Mouse (Mus musculus): Measurements from ENCODE around the gene Fanci.

Gene Fanci

DNA sequence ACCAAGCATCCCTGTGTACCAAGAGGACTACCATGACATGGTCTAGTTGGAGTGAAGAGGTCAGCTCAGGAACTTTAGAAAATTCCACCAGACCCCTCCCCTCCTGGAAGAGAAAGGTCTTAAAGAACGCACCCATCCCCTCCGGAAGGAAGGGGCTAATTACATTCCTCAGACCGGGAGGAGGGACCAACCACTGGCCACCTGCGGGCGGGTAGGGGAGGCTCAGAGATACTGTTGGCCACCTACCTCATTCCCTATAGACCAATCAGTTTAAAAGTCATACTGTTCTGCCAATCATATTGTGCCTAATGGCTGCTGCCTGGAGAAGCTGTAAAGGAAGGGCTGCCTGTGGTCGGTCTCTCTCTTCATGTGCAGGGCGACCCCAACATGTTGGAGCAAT is 3.7 kb upstream of the Fanci start:
- no peak for DNase-seq (ENCODE audit: low read depth)

GRCm38 (mm10) chr7:79388671-79389206 is 3.0 kb upstream of the Fanci start:
- no peak for DNase-seq (ENCODE audit: low read depth)

DNA sequence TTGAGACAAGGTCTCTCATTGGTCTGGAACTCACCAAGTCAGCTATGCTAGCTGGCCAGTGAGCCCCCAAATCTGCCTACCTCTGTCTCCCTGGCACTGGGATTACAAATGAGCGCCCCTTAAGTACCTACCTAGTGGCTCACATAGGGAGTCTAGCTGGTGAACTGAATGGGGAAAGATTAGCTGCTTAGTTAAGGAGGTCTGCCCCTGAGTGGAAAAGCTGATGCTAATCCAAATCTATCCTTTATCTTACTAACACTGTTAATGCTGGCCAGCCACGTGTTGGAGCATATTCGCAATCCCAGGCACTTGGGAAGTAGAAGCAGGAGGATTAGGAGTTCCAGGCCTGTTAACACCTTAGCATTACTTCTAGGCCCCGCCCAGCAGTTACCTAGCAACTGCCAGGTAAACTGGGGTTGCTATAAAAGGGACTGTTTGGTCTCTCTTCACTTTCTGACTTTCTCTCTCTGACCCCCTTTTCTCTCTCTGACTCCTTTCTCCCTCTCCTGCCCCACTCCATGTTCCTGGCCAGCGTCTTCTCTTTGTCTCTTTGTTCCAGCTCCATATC is 1.5 kb upstream of the Fanci start:
- no peak for DNase-seq (ENCODE audit: low read depth)

GRCm38 (mm10) chr7:79391471-79391870 is 258 bp upstream of the Fanci start:
- no peak for DNase-seq (ENCODE audit: low read depth)

DNA sequence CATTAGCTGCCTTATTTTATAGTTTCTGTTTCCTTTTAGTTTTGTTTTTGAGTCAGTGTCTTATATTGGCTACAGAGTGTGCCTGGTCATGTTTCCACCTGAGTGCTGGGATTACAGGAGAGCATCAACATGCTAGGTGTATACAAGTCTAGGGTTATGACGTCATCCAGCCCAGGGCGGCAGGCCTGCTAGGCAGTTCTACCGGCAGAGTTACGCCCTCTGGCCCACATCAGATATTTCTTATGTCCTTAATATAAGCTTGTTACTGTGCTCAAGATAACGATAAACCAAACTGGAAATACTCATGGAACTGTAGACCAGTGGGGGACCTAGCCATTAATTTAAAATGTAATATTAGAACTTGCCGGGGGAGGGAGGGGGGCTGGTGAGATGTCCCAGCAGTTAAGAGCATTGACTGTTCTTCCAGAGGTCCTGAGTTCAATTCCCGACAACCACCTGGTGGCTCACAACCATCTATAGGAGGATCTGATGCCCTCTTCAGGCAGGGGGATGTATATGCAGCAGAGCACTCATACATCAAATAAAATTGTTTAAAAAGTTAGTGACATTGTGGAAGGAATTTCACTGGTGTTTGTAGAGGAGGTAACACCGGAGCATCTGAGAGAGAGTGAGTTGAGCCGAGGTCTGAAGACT is 1.3 kb downstream of the Fanci start:
- no peak for DNase-seq (ENCODE audit: low read depth)

GRCm38 (mm10) chr7:79393924-79394323 is 2.2 kb downstream of the Fanci start:
- DNase-seq (ENCODE audit: low read depth), result no peak

DNA sequence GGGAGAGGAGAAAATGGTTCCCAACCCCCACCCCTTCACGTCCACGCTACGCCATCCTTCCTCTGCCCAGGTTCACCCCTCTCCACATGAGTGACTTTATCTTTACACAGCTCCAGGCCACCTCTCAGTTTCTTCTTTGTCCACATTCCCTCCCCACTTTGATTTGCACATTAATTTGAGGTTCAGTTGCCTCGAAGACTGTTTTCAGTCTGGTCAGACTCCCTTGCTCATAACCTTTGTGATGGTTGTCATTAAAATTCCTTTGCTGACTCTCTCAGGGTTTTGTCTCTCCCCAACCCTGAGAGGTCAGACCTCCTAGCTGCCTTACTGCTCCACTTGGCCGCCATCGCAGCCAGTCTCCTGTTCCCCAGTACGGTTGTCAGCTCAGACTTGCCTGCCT is 2.9 kb downstream of the Fanci start:
- no peak for DNase-seq (ENCODE audit: low read depth)

- DNase-seq (ENCODE audit: low read depth), result no peak
Measured at GRCm38 (mm10) chr7:79395186-79395585, 3.5 kb downstream of the Fanci start.

DNA sequence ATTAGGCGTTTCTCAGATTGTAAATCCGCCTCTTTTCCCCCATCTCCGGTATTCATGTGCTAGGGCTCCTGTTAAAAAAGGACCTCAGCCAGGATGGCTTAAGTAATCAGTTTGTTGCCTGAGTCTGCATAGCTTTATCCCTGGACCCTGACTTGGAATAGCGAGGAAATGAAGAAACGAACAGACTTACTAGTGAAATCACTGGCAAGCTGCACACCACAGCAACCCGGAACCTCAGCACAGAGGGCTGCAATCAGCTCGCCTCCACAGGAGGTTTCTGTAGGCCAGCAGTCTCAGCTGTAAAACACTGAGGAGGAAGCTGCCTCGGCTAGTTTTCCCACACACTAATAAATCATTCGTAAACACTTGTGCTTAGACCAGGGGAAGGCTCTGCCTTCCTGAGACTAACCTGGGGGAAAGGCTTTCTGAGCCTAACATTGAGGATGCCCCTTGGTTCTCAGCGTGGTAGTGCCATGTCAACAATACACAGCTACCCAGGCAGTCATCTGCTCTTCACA is 5.8 kb downstream of the Fanci start:
- DNase-seq (ENCODE audit: low read depth), result no peak

- DNase-seq (ENCODE audit: low read depth), result no peak
Measured at GRCm38 (mm10) chr7:79398426-79398825, 6.7 kb downstream of the Fanci start.

DNA sequence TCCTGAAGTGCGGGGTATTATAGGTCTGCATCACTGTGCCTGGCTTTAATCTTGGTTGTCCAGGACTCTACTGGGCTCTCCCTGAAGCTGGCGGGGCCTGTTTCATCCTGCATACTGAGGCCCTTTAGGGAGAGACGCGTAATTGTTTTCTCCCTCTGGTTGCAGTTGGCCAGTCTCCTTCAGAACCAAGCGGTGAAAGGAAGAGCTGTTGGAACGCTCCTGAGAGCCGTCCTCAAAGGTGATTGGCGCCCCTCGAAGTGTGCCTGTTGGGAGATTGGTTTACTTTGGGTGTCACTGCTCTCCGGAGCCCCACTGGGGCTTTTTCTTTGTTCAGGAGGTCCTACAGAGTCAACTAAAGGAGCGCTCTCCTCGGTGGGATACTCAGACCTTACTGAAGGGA is 7.2 kb downstream of the Fanci start:
- no peak for DNase-seq (ENCODE audit: low read depth)

DNA sequence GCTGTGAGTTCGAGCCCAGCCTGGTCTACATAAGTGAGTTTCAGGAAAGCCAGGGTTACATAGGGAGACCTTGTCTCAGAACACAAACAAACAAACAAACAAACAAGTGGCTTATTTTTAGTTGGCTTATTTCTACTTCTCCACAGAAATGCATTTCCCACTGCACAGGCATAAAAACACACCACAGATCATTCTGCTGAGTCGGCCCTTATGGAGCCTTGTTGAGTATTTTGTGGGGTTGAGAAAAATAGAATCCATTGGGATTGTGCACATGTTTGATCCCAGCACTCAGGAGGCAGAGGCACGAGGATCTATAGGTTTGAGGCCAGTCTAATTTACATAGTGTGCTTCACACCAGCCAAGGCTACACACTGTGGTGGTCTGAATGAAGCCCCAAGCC is 8.6 kb downstream of the Fanci start:
- DNase-seq (ENCODE audit: low read depth), result no peak

- no peak for DNase-seq (ENCODE audit: low read depth)
Measured at GRCm38 (mm10) chr7:79414449-79415375, 23.0 kb downstream of the Fanci start.

DNA sequence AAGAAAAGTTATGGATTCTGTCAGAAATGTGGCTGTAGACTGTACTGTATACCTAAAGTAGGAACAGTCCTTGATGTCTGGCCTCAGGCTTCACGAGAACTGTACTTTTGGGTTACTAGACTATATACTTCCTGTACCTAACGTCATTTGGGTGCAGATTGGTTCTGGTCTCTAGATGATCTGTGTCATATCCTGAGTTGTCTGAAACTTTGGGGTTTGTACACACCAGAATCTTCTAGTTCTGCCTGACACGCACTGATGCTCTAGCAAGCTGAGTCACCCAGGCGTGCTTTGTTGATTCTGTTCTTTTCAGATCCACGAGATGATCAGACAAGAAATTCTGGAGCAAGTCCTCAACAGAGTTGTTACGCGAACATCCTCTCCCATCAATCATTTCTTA is 28.2 kb downstream of the Fanci start:
- no peak for DNase-seq (ENCODE audit: low read depth)

GRCm38 (mm10) chr7:79422876-79423275 is 31.1 kb downstream of the Fanci start:
- DNase-seq (ENCODE audit: low read depth), result no peak

DNA sequence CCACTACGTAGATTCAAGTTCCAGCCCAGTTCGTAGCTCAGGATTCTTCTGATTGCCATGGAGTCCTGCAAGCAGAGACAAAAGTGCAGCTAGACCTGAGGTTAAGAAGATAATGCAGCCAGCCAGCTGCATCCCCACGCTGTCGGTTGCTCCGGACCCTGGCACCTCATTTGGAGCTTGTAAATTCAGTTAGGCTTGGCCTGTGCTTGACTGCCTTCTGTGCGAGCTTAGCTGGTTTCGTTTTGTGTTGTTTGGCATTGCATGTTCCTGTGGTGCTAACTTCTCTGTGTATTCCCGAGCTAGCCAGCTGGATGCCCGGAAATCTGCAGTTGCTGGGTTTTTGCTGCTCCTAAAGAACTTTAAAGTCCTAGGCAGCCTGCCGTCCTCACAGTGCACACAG is 34.1 kb downstream of the Fanci start:
- no peak for DNase-seq (ENCODE audit: low read depth)

DNA sequence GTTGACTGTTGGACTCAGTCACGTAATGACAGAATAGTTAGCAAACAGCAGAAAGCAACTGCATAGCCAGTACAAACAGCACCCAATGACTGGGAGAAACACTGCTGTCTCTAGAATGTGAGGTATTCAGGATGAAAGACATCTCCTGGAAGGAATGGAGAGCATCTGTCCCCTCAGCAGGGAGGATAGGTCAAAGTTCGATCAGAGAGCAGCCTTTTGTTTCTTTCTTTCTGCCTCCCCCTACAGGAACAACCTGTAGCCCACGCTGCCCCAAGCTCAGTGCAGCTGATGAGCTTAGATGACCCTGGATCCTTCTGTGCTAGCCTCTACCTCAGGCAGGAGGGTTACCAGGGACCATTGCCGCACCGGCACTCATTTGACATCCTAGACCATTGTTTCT is 36.5 kb downstream of the Fanci start:
- DNase-seq (ENCODE audit: low read depth), result no peak

DNA sequence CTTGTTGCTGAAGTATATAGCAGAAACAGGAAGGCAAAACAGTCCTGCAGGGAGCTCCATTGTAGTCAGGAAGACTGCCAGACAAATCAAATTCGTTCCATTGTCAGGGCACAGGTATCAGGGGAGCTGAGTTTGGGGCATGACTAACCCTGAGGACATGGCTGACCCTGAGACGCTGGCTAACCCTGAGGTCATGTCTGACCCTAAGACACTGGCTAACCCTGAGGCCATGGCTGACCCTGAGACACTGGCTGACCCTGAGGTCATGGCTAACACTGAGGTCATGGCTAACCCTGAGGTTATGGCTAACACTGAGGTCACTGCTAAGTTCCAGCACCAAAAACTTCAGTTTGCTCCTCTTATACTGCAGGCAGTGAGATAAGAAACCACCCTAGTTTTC is 48.3 kb downstream of the Fanci start:
- no peak for DNase-seq (ENCODE audit: low read depth)

GRCm38 (mm10) chr7:79447048-79447447 is 55.3 kb downstream of the Fanci start:
- no peak for DNase-seq (ENCODE audit: low read depth)

DNA sequence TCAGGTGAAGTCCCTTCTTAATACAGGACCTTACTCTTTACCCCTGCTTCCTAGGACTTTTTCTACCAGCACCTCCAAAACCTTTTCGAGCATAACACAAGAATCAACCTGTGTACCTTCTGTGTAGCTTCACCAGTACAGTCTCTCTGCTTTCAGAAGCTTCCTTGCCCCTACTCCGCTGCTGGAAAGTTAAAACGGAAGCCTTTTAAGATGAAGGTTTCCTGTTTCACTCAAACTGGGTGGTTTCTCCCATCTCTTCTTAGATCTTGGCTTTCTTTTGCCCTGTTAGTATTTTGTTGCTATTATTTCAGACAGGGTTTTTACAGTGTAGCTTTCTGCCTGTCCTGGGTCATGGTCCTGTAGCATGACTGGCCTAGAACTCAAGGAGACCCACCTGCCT is 55.8 kb downstream of the Fanci start:
- no peak for DNase-seq (ENCODE audit: low read depth)

GRCm38 (mm10) chr7:79461721-79462120 is 70.0 kb downstream of the Fanci start:
- no peak for DNase-seq (ENCODE audit: low read depth)

DNA sequence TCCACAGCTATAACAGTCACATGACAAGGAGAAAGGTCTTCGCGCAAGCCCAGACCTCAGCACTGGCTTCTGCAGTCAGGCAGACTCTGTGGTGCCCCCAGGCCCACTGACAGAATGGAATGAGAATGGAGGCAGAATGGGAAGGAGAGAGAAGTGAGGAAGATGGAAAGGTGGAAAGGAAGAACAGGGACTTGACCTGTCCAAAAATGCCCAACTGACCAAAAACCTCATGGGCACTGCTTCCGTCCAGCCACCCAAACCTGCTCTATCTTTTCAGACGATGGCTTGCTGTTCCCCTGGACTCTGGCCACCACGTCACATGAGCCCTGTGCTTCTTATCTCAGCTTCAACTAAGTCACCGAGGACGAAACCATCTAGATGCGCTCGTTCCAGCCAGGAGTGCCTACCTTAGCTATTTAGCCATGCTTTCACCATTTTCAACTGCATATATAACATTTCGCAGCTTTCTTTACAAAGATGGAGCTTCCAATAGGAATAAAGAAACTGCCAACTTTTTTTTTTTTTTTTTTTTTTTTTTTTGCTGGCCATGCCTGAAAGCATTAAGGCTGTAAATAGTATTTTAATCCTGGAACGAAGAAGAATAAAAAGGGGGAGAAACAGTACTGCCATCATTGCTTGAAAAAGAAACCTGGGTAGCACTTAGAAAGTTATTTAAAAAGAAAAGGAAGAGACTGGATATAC is 71.8 kb downstream of the Fanci start:
- DNase-seq (ENCODE audit: low read depth), result no peak

All from fibroblast of lung, adult 2 months (primary cell).